Mouse (Mus musculus) E14TG2a.4 (cell line): ENCODE measurements around the gene Gpc6.

ENCODE experiments used
- CTCF ChIP-seq: conservative IDR thresholded peaks from 2 replicates; pipeline ENCODE4 v1.5.1; 2014; ENCODE audit warnings: low read length
- NANOG ChIP-seq: IDR thresholded peaks from 2 replicates; pipeline ENCODE4 v1.6.1; 2014; ENCODE audit warnings: borderline replicate concordance, low read length, mixed read lengths
- POU5F1 ChIP-seq: IDR thresholded peaks from 2 replicates; pipeline ENCODE4 v1.6.1; 2014; ENCODE audit warnings: low read length, borderline replicate concordance

DNA sequence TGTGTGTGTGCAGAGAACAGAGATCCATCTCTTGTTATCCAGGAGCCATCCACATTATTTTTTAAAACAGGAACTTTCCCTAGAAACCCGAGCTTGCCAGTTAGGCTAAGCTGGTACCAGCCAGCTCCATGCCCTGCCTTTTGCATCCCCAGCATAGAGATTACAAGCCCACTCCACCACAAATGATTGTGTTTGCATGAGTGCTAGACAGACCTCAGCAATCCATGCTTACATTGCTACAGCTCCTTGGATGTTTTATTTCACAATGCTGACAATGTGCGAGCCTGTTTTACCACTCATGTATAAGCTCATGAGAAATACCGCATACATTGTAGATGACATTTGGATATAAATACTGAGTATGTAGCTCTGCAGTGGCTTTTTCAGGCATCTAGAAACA lies 375.9 kb downstream of the Gpc6 start:
- TF ChIP-seq CTCF (no peak), NANOG (no peak), POU5F1 (no peak)
